Mouse (Mus musculus) layer of hippocampus, postnatal 10 days (tissue): ENCODE results near the gene Pxdn. TPM values are rescaled to one million over a fixed set of nuclear protein-coding genes. Genes with fewer than 3 reads are reported as not detected.

Experiments used
- DNase-seq, 2 experiments: peaks; one replicate each; pipeline ENCODE4 v3.0.0; 2021; ENCODE audit warnings: low spot score in 2 of 2
- long read RNA-seq: library from polyadenylated mRNA; stranded (forward); transcript quantifications from one replicate; pipeline ENCODE4 v2.0.0, GENCODE M21; 2023
- total RNA-seq, 2 experiments: library from RNA; stranded (reverse); gene quantifications; 2 replicates each; pipeline ENCODE4 v1.2.3; 2021

Pxdn gene
- 10 to 100 TPM; 76.4 to 81.6 TPM for total RNA-seq
- long read RNA-seq, full-length matches to known transcripts, result 1 of 10 reads
- long read RNA-seq, partial matches to known transcripts, result 8 of 10 reads
- long read RNA-seq, other reads (novel, unspliced or antisense), result 1 of 10 reads

GRCm38 (mm10) chr12:29937308-29937707, at the start of gene Pxdn:
Pxdn (plus strand) TSS chr12:29937608.
- DNase-seq, result no peak

GRCm38 (mm10) chr12:29894669-29895068, 42.7 kb upstream of the Pxdn start:
- peak; percentile 50 to 55 for DNase-seq

- DNase-seq, result no peak
Measured at GRCm38 (mm10) chr12:29897533-29898085, 39.8 kb upstream of the Pxdn start.

- no peak for DNase-seq
Measured at GRCm38 (mm10) chr12:29904101-29904874, 33.1 kb upstream of the Pxdn start.

- DNase-seq, result peak in 1 of 2 experiments; percentile 64
Measured at GRCm38 (mm10) chr12:29907056-29907455, 30.4 kb upstream of the Pxdn start.

- no peak for DNase-seq
Measured at GRCm38 (mm10) chr12:29916139-29916538, 21.3 kb upstream of the Pxdn start.

GRCm38 (mm10) chr12:29916807-29917206, 20.6 kb upstream of the Pxdn start:
- DNase-seq, result no peak

- no peak for DNase-seq
Measured at GRCm38 (mm10) chr12:29920298-29920697, 17.1 kb upstream of the Pxdn start.

GRCm38 (mm10) chr12:29921481-29921880, 15.9 kb upstream of the Pxdn start:
- DNase-seq, result no peak

- peak; percentile 82 for DNase-seq
Measured at GRCm38 (mm10) chr12:29926896-29927295, 10.5 kb upstream of the Pxdn start.

- no peak for DNase-seq
Measured at GRCm38 (mm10) chr12:29930591-29930990, 6.8 kb upstream of the Pxdn start.

- no peak for DNase-seq
Measured at GRCm38 (mm10) chr12:29932951-29933350, 4.5 kb upstream of the Pxdn start.

- DNase-seq, result no peak
Measured at GRCm38 (mm10) chr12:29933501-29933900, 3.9 kb upstream of the Pxdn start.

GRCm38 (mm10) chr12:29934120-29934581, 3.3 kb upstream of the Pxdn start:
- DNase-seq, result no peak

- peak in 1 of 2 experiments; percentile 66 for DNase-seq
Measured at GRCm38 (mm10) chr12:29937851-29938375, 505 bp downstream of the Pxdn start.

GRCm38 (mm10) chr12:29938376-29939041, 1.1 kb downstream of the Pxdn start:
- DNase-seq, result peak; percentile 60 to 76

GRCm38 (mm10) chr12:29939261-29939671, 1.9 kb downstream of the Pxdn start:
- DNase-seq, result no peak

- no peak for DNase-seq
Measured at GRCm38 (mm10) chr12:29942435-29942834, 5.0 kb downstream of the Pxdn start.

- DNase-seq, result no peak
Measured at GRCm38 (mm10) chr12:29944650-29945049, 7.2 kb downstream of the Pxdn start.

- no peak for DNase-seq
Measured at GRCm38 (mm10) chr12:29945182-29945743, 7.9 kb downstream of the Pxdn start.

GRCm38 (mm10) chr12:29951043-29951442, 13.6 kb downstream of the Pxdn start:
- DNase-seq, result no peak
